Mouse (Mus musculus) spleen, postnatal 10 days (tissue): ENCODE results near the gene Pdzd3.
A peak's percentile ranks its signal among the peaks of the same experiment; 100 is the strongest.

Experiments used
- DNase-seq, 2 experiments: peaks; one replicate each; pipeline ENCODE4 v3.0.0; 2021 to 2022; ENCODE audit warnings: low spot score in 2 of 2

Pdzd3 gene

GRCm38 (mm10) chr9:44250445-44250844 is 826 bp downstream of the Pdzd3 start:
- no peak for DNase-seq

GRCm38 (mm10) chr9:44249181-44250146 is 1.8 kb downstream of the Pdzd3 start:
- DNase-seq: peak; percentile 40 to 73

- no peak for DNase-seq
Observed at GRCm38 (mm10) chr9:44247907-44248306, 3.4 kb downstream of the Pdzd3 start.

GRCm38 (mm10) chr9:44243621-44244020 is 7.7 kb downstream of the Pdzd3 start:
- no peak for DNase-seq

GRCm38 (mm10) chr9:44241418-44241817 is 9.9 kb downstream of the Pdzd3 start:
- no peak for DNase-seq

- DNase-seq: no peak
Observed at GRCm38 (mm10) chr9:44240911-44241310, 10.4 kb downstream of the Pdzd3 start.

- DNase-seq: no peak
Observed at GRCm38 (mm10) chr9:44240399-44240798, 10.9 kb downstream of the Pdzd3 start, which contains the start of gene Ccdc153. Gene Ccdc153, plus strand, starts transcription at chr9:44240676.

GRCm38 (mm10) chr9:44239447-44239846 is 11.8 kb downstream of the Pdzd3 start:
- DNase-seq: peak; percentile 43 to 70

- no peak for DNase-seq
Observed at GRCm38 (mm10) chr9:44238501-44239190, 12.6 kb downstream of the Pdzd3 start.

- no peak for DNase-seq
Observed at GRCm38 (mm10) chr9:44237128-44237527, 14.1 kb downstream of the Pdzd3 start.

- DNase-seq: no peak
Observed at GRCm38 (mm10) chr9:44236601-44237000, 14.7 kb downstream of the Pdzd3 start.

GRCm38 (mm10) chr9:44234479-44235427 is 16.5 kb downstream of the Pdzd3 start:
- DNase-seq: peak; percentile 59 to 82

GRCm38 (mm10) chr9:44233802-44234478 is 17.3 kb downstream of the Pdzd3 start, which contains the start of gene Cbl:
Gene Cbl, minus strand, starts transcription at chr9:44234049.
- peak; percentile 97 to 98 for DNase-seq

- DNase-seq: peak; percentile 50 to 58
Observed at GRCm38 (mm10) chr9:44233021-44233801, 18.1 kb downstream of the Pdzd3 start.

GRCm38 (mm10) chr9:44231609-44232008 is 19.7 kb downstream of the Pdzd3 start:
- no peak for DNase-seq

GRCm38 (mm10) chr9:44225993-44226392 is 25.3 kb downstream of the Pdzd3 start:
- DNase-seq: no peak

- DNase-seq: peak in 1 of 2 experiments; percentile 25
Observed at GRCm38 (mm10) chr9:44213538-44213937, 37.7 kb downstream of the Pdzd3 start.

GRCm38 (mm10) chr9:44212406-44212805 is 38.9 kb downstream of the Pdzd3 start:
- no peak for DNase-seq

- DNase-seq: no peak
Observed at GRCm38 (mm10) chr9:44209416-44209815, 41.9 kb downstream of the Pdzd3 start.

GRCm38 (mm10) chr9:44207840-44208239 is 43.4 kb downstream of the Pdzd3 start:
- DNase-seq: no peak
